Mouse (Mus musculus): Measurements from ENCODE around the gene 4930522H14Rik.
A peak's percentile ranks its signal among the peaks of the same experiment; 100 is the strongest.

4930522H14Rik gene

GRCm38 (mm10) chr4:109531111-109531510, at the start of gene 4930522H14Rik:
Gene 4930522H14Rik (minus strand): TSS chr4:109531297.
- no peak for ATAC-seq (ENCODE audit: low TSS enrichment)

- ATAC-seq (ENCODE audit: low TSS enrichment), result no peak
Measured at GRCm38 (mm10) chr4:109578356-109578755, 47.3 kb upstream of the 4930522H14Rik start.

- ATAC-seq (ENCODE audit: low TSS enrichment), result no peak
Measured at GRCm38 (mm10) chr4:109576933-109577332, 45.8 kb upstream of the 4930522H14Rik start.

GRCm38 (mm10) chr4:109574845-109575244, 43.7 kb upstream of the 4930522H14Rik start:
- ATAC-seq (ENCODE audit: low TSS enrichment), result no peak

GRCm38 (mm10) chr4:109574331-109574730, 43.2 kb upstream of the 4930522H14Rik start:
- no peak for ATAC-seq (ENCODE audit: low TSS enrichment)

- ATAC-seq (ENCODE audit: low TSS enrichment), result no peak
Measured at GRCm38 (mm10) chr4:109572632-109573031, 41.5 kb upstream of the 4930522H14Rik start.

- no peak for ATAC-seq (ENCODE audit: low TSS enrichment)
Measured at GRCm38 (mm10) chr4:109569421-109569820, 38.3 kb upstream of the 4930522H14Rik start.

- no peak for ATAC-seq (ENCODE audit: low TSS enrichment)
Measured at GRCm38 (mm10) chr4:109568959-109569358, 37.9 kb upstream of the 4930522H14Rik start.

- no peak for ATAC-seq (ENCODE audit: low TSS enrichment)
Measured at GRCm38 (mm10) chr4:109564711-109565110, 33.6 kb upstream of the 4930522H14Rik start.

GRCm38 (mm10) chr4:109550338-109551150, 19.4 kb upstream of the 4930522H14Rik start:
- ATAC-seq (ENCODE audit: low TSS enrichment), result 0 out of 2 replicates have a peak, but pooled peaks have one; percentile 50

- no peak for ATAC-seq (ENCODE audit: low TSS enrichment)
Measured at GRCm38 (mm10) chr4:109547306-109547705, 16.2 kb upstream of the 4930522H14Rik start.

- no peak for ATAC-seq (ENCODE audit: low TSS enrichment)
Measured at GRCm38 (mm10) chr4:109546538-109546937, 15.4 kb upstream of the 4930522H14Rik start.

GRCm38 (mm10) chr4:109530245-109530816, 766 bp downstream of the 4930522H14Rik start:
- ATAC-seq (ENCODE audit: low TSS enrichment), result no peak

GRCm38 (mm10) chr4:109504885-109505284, 26.2 kb downstream of the 4930522H14Rik start:
- peak; percentile 69 for ATAC-seq (ENCODE audit: low TSS enrichment)

GRCm38 (mm10) chr4:109498476-109498875, 32.6 kb downstream of the 4930522H14Rik start:
- ATAC-seq (ENCODE audit: low TSS enrichment), result no peak

GRCm38 (mm10) chr4:109493581-109493980, 37.5 kb downstream of the 4930522H14Rik start:
- ATAC-seq (ENCODE audit: low TSS enrichment), result no peak

GRCm38 (mm10) chr4:109488812-109489211, 42.3 kb downstream of the 4930522H14Rik start:
- ATAC-seq (ENCODE audit: low TSS enrichment), result no peak

GRCm38 (mm10) chr4:109484621-109485020, 46.5 kb downstream of the 4930522H14Rik start, which contains the start of gene Rnf11:
Gene Rnf11 (minus strand): TSS chr4:109484728.
- ATAC-seq (ENCODE audit: low TSS enrichment), result no peak

GRCm38 (mm10) chr4:109482701-109483100, 48.4 kb downstream of the 4930522H14Rik start:
- no peak for ATAC-seq (ENCODE audit: low TSS enrichment)

GRCm38 (mm10) chr4:109481424-109481823, 49.7 kb downstream of the 4930522H14Rik start:
- no peak for ATAC-seq (ENCODE audit: low TSS enrichment)

- ATAC-seq (ENCODE audit: low TSS enrichment), result no peak
Measured at GRCm38 (mm10) chr4:109477454-109477853, 53.6 kb downstream of the 4930522H14Rik start.

- peak; percentile 97 for ATAC-seq (ENCODE audit: low TSS enrichment)
Measured at GRCm38 (mm10) chr4:109476554-109477014, 54.5 kb downstream of the 4930522H14Rik start.
